Mouse (Mus musculus) midbrain, postnatal 0 days (tissue): ENCODE results near the gene Tbk1. TPM values are rescaled to one million over a fixed set of nuclear protein-coding genes. Genes with fewer than 3 reads are reported as not detected.

Experiments used
- ATAC-seq: fragments of 200-750 bp; cut with Nextera tagmentation; 2 replicates; pipeline ENCODE4 v1.8.0; 2017; ENCODE audit warnings: moderate number of reproducible peaks, mild to moderate bottlenecking, moderate TSS enrichment, moderate library complexity; ENCODE audit not compliant: low FRiP score
- DNase-seq: peaks from one replicate; pipeline ENCODE4 v3.0.0-alpha.2; 2015; ENCODE audit warnings: low spot score
- H3K27ac ChIP-seq: fragments of 300-500 bp; sonication (generic); 2 replicates; pipeline ENCODE4 v1.5.1; 2014; ENCODE audit warnings: low read depth, mild to moderate bottlenecking, low read length, mixed read lengths
- H3K27me3 ChIP-seq: fragments of 300-500 bp; sonication (generic); 2 replicates; pipeline ENCODE4 v1.6.1; 2014; ENCODE audit warnings: low read length, control low read depth, mixed read lengths; ENCODE audit not compliant: insufficient read depth
- H3K36me3 ChIP-seq: fragments of 300-500 bp; sonication (generic); 2 replicates; pipeline ENCODE4 v1.6.1; 2014; ENCODE audit warnings: low read length, control low read depth, mixed read lengths; ENCODE audit not compliant: insufficient read depth
- H3K4me1 ChIP-seq: fragments of 300-500 bp; sonication (generic); 2 replicates; pipeline ENCODE4 v1.6.1; 2014; ENCODE audit warnings: mild to moderate bottlenecking, control low read depth, antibody characterized with exemption, low read length, mixed read lengths; ENCODE audit not compliant: insufficient read depth
- H3K4me2 ChIP-seq: fragments of 300-500 bp; sonication (generic); 2 replicates; pipeline ENCODE4 v1.6.1; 2014; ENCODE audit warnings: low read depth, mild to moderate bottlenecking, low read length, mixed read lengths; ENCODE audit not compliant: poor library complexity, severe bottlenecking
- H3K4me3 ChIP-seq: fragments of 300-500 bp; sonication (generic); 2 replicates; pipeline ENCODE4 v1.5.1; 2014; ENCODE audit warnings: low read depth, mild to moderate bottlenecking, low read length, moderate library complexity
- H3K9ac ChIP-seq: fragments of 300-500 bp; sonication (generic); replicated peaks from 2 replicates; pipeline ENCODE4 v1.6.1; 2014; ENCODE audit warnings: mild to moderate bottlenecking, low read length, moderate library complexity, mixed read lengths; ENCODE audit not compliant: poor library complexity, severe bottlenecking
- H3K9me3 ChIP-seq: fragments of 300-500 bp; sonication (generic); 2 replicates; pipeline ENCODE4 v1.6.1; 2016; ENCODE audit warnings: low read length, control low read depth
- CTCF ChIP-seq: IDR thresholded peaks from 2 replicates; pipeline ENCODE4 v1.5.1; 2016; ENCODE audit warnings: antibody characterized with exemption, mild to moderate bottlenecking
- WGBS: fragments of 180-500 bp; shearing (Covaris S2); extraction: QIAGEN DNeasy Blood & Tissue Kit; methylation state at CpG from one replicate; pipeline ENCODE4 v1.1.7; 2014; 5-methylcytosine and 5-hydroxymethylcytosine counted together
- polyA plus RNA-seq: library from polyadenylated mRNA; unstranded; fragments of >200 nt; fragmentation: Nextera tagmentation; extraction: Ambion mirVana; gene quantifications from 2 replicates; pipeline ENCODE4 v1.2.1, GENCODE M21; 2015
- total RNA-seq: library from RNA; depleted of rRNA; stranded (reverse); fragments of >200 nt; gene quantifications from 2 replicates; pipeline ENCODE4 v1.2.3, GENCODE M21; 2014

Tbk1 gene
- total and polyA plus RNA-seq, 2 experiments from 2014 or later: 16.5 to 24.8 TPM

DNA sequence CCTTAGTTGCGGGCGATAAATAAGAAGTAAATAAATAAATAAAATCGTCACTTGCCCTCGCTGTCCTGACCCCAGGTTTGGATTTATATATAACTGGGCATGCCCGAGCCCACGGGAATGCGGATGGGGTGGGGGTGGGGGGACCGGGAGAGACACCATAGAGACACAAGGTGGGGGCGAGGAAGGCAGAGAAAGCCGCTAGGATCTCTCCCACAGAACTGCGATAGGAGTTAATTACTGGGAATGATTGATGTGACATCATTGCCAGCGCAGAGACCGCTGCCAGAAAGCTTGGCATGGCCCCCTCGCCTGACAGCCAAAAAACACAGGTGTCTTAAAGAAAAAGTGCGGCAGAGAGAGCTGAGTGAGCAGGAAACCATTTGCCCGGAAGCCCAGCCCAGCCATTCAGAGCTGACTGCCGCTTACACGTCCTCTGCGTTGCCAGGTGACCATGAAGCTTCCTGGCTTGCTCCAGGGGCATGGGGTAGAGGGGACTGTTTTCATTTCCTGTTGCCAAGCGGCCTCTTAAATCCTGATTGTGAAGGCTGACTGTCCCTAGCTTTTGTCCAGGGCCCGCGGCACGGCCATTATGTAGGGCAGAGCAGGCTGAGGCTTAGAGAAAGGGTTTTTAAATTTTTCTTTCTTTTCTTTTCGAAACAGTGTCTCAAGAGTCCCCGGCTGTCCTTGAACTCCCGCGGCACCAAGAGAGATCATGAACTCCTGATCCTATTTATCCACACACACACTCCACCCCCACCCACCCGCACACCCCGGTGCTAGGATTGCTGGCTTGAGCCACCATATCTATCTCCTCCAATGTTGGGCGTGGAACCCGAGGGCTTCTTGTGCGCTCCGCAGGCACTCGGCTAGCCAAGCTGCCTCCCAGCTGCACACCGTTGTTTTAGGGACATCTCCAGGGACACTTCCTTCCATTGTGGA lies 81.3 kb downstream of the Tbk1 start:
- 21% methylated on average over 35 of the region's 35 CpGs for WGBS
- Histone ChIP-seq H3K36me3 (no peaks in the 10 kb centered on the region), H3K4me1 (peaks cover 6% of the 10 kb centered on the region), H3K9ac (peak overlapping the region; percentile 44), H3K4me3 (peak overlapping the region; percentile 33), H3K27ac (peak overlapping the region; percentile 71), H3K9me3 (no peaks in the 10 kb centered on the region), H3K27me3 (no peaks in the 10 kb centered on the region), H3K4me2 (peak overlapping the region; percentile 54)
- no peak for TF ChIP-seq CTCF
- DNase-seq (peak; percentile 95), ATAC-seq (peak; percentile 86)

DNA sequence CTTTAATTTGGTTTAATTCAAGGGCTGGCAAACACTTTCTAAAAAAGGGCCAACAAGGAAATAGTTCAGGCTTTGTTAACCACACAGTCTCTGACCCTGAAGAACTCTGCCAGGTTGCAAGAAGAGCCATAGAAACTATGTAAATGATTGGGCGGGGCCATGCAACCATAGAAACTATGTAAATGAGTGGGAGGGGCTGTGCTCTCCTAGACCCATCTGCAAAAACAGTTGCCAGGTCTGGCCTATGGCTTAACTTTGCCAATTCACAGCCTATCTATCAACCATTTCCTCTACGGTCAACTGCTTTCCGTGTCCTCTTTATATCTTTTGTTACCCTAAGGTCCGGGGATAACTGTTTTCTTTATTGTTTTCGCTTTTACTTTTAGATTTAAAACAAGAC lies 85.4 kb downstream of the Tbk1 start:
- TF ChIP-seq CTCF: no peak
- H3K27ac ChIP-seq: no peak overlapping the region
- peak; percentile 76 for DNase-seq
- peaks cover 6% of the 10 kb centered on the region for H3K4me1 ChIP-seq
- H3K4me2 ChIP-seq: no peak overlapping the region
- no peaks in the 10 kb centered on the region for H3K36me3 ChIP-seq
- WGBS: 69% methylated on average over 5 of the region's 5 CpGs
- H3K9ac ChIP-seq: no peak overlapping the region
- no peaks in the 10 kb centered on the region for H3K27me3 ChIP-seq
- H3K9me3 ChIP-seq: no peaks in the 10 kb centered on the region
- no peak for ATAC-seq
- no peak overlapping the region for H3K4me3 ChIP-seq

DNA sequence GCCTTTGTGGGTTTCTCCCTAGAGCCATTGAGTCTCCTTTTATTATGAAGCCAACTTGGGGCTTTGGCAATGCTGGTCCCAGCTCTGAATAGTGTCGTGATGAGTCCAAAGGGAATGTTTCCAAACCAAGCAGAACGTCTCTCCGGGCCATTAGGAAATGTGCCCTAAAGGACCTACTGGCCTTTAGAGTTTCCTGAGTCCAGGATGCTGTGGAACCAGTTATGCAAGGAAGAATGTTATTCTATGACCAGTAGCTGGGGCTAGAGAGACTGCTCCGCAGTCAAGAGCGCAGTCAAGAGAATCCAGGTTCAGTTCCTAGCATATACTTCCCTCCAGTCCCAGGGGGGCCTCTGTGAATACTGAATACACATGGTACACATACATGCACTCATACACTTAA lies 86.6 kb downstream of the Tbk1 start:
- no peak overlapping the region for H3K27ac ChIP-seq
- DNase-seq: no peak
- H3K9me3 ChIP-seq: no peaks in the 10 kb centered on the region
- H3K4me3 ChIP-seq: no peak overlapping the region
- no peaks in the 10 kb centered on the region for H3K36me3 ChIP-seq
- H3K4me2 ChIP-seq: no peak overlapping the region
- no peak overlapping the region for H3K9ac ChIP-seq
- no peak for ATAC-seq
- H3K27me3 ChIP-seq: no peaks in the 10 kb centered on the region
- WGBS: 72% methylated on average over 5 of the region's 5 CpGs
- no peaks in the 10 kb centered on the region for H3K4me1 ChIP-seq
- TF ChIP-seq CTCF: peak; percentile 31

DNA sequence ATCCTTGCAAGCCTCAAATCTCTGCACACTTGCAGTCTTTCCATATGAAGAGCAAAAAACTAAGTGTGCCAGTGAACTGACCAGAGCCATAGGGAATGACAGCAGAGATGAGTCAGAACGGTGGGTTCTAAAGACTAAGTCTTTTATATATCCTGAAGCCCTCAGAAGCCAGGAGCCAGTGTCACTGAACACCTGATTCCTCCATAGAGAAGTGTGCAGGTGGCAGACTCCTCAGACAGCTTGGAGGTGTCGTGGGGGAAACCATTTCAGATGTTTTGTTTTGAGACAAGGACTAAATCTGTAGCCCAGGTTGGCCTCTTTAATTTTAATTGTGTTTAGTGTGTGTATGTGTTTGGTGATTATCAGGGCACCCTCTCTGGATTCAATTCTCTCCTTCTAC lies 87.5 kb downstream of the Tbk1 start:
- 72% methylated on average over 2 of the region's 2 CpGs for WGBS
- no peak for TF ChIP-seq CTCF

DNA sequence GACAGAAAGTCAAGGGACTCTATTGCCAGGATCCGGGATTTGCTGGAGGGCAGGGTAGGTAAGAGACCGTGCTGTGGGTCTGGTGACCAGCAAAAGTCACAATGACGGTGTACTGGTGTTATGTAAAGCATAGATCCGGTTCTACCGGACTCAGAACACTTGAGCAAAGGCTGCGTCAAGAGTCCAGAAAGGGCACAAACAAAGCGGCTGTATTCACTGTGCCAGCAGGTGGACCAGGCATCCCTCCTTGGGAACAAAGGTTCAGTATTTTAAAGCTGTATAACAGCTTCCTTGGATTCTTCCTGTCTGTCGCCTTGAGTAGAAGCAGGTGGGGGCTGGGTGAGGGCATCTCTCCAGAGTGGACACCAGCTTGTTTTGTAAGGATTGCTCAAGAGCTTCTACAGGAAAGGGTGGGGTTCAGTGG lies 88.1 kb downstream of the Tbk1 start:
- no peak for ATAC-seq

More for the DNA sequence above, 87.5 kb downstream of the Tbk1 start:
- H3K4me2 ChIP-seq: no peak overlapping the region
- H3K4me1 ChIP-seq: no peaks in the 10 kb centered on the region
- H3K4me3 ChIP-seq: no peak overlapping the region
- ATAC-seq: no peak
- H3K9me3 ChIP-seq: no peaks in the 10 kb centered on the region
- H3K9ac ChIP-seq: no peak overlapping the region
- no peak for DNase-seq
- no peaks in the 10 kb centered on the region for H3K27me3 ChIP-seq
- H3K36me3 ChIP-seq: no peaks in the 10 kb centered on the region
- no peak overlapping the region for H3K27ac ChIP-seq

DNA sequence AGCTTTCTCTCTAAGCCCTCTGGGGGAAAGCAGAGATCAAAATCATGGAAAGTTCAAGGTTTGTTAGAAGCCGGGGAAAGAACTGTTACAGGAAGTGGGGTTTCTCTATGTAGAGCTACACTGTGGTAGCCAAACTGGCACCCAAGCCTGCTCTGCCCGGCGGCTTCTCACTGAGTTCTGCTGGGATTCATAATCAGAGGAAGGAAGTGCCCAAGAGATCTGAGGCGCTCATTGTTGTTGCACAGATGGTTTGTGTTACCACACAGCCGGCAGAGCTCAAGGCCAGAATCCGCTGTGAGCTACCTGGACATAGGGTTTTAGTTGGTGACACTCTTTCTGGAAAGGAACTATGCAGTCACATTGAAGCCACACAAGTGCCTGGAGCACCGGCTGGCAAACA lies 88.6 kb downstream of the Tbk1 start:
- ATAC-seq (no peak), DNase-seq (no peak)
- no peak for TF ChIP-seq CTCF
- Histone ChIP-seq H3K9me3 (no peaks in the 10 kb centered on the region), H3K4me3 (no peak overlapping the region), H3K36me3 (no peaks in the 10 kb centered on the region), H3K27ac (no peak overlapping the region), H3K27me3 (no peaks in the 10 kb centered on the region), H3K9ac (no peak overlapping the region), H3K4me2 (no peak overlapping the region), H3K4me1 (no peaks in the 10 kb centered on the region)
- 81% methylated on average over 7 of the region's 7 CpGs for WGBS

More for the DNA sequence above, 88.1 kb downstream of the Tbk1 start:
- TF ChIP-seq CTCF: no peak
- Histone ChIP-seq H3K27me3 (no peaks in the 10 kb centered on the region), H3K4me1 (no peaks in the 10 kb centered on the region), H3K9me3 (no peaks in the 10 kb centered on the region), H3K4me3 (no peak overlapping the region), H3K27ac (no peak overlapping the region), H3K4me2 (no peak overlapping the region), H3K36me3 (no peaks in the 10 kb centered on the region), H3K9ac (no peak overlapping the region)
- WGBS: 72% methylated on average over 8 of the region's 8 CpGs
- no peak for DNase-seq
